Mouse (Mus musculus): ENCODE data around the gene Pbx1. TPM values are rescaled to one million over a fixed set of nuclear protein-coding genes. Genes with fewer than 3 reads are reported as not detected.
A peak's percentile ranks its signal among the peaks of the same experiment; 100 is the strongest.

Gene Pbx1
- total and polyA plus RNA-seq, 2 experiments, result 6.1 to 7.7 TPM

- DNase-seq (ENCODE audit: extremely low read depth, low read depth, low spot score), result no peak
- 89% methylated on average over 3 of the region's 3 CpGs for WGBS
- Histone ChIP-seq H3K79me2 (ENCODE audit: control insufficient read depth, insufficient read depth, low read length) (no peaks in the 10 kb centered on the region), H3K9ac (ENCODE audit: low read depth, low read length) (no peak overlapping the region), H3K4me1 (ENCODE audit: control insufficient read depth, insufficient read depth, low read length) (no peaks in the 10 kb centered on the region), H3K4me3 (ENCODE audit: insufficient read depth, low read depth, low read length) (no peak overlapping the region), H3K27me3 (ENCODE audit: control insufficient read depth, insufficient read depth, low read length) (no peaks in the 10 kb centered on the region), H3K36me3 (ENCODE audit: control insufficient read depth, insufficient read depth, low read length) (no peaks in the 10 kb centered on the region), H3K27ac (replicated peaks; ENCODE audit: insufficient read depth, low read depth, low read length) (no peak overlapping the region)
- TF ChIP-seq POLR2A (IDR thresholded peaks at IDR 0.05; ENCODE audit: extremely low read depth, insufficient read depth, low read length) (no peak), CTCF (IDR thresholded peaks at IDR 0.05; ENCODE audit: low read depth, low read length) (no peak)
These were observed 103.8 kb downstream of the Pbx1 start for GRCm38 (mm10) chr1:168328236-168328605.

GRCm38 (mm10) chr1:168327405-168328235 lies 104.5 kb downstream of the Pbx1 start:
- no peak for DNase-seq (ENCODE audit: extremely low read depth, low read depth, low spot score)
- Histone ChIP-seq H3K27me3 (ENCODE audit: control insufficient read depth, insufficient read depth, low read length) (no peaks in the 10 kb centered on the region), H3K9ac (ENCODE audit: low read depth, low read length) (no peak overlapping the region), H3K36me3 (ENCODE audit: control insufficient read depth, insufficient read depth, low read length) (no peaks in the 10 kb centered on the region), H3K4me3 (ENCODE audit: insufficient read depth, low read depth, low read length) (no peak overlapping the region), H3K79me2 (ENCODE audit: control insufficient read depth, insufficient read depth, low read length) (no peaks in the 10 kb centered on the region), H3K4me1 (ENCODE audit: control insufficient read depth, insufficient read depth, low read length) (no peaks in the 10 kb centered on the region), H3K27ac (replicated peaks; ENCODE audit: insufficient read depth, low read depth, low read length) (no peak overlapping the region)
- TF ChIP-seq CTCF (IDR thresholded peaks at IDR 0.05; ENCODE audit: low read depth, low read length), result no peak
- TF ChIP-seq POLR2A (IDR thresholded peaks at IDR 0.05; ENCODE audit: extremely low read depth, insufficient read depth, low read length), result no peak
- WGBS, result 94% methylated on average over 18 of the region's 18 CpGs

GRCm38 (mm10) chr1:168325786-168326185 lies 106.3 kb downstream of the Pbx1 start:
- no peaks in the 10 kb centered on the region for H3K4me1 ChIP-seq (ENCODE audit: control insufficient read depth, insufficient read depth, low read length)
- no peaks in the 10 kb centered on the region for H3K79me2 ChIP-seq (ENCODE audit: control insufficient read depth, insufficient read depth, low read length)
- TF ChIP-seq POLR2A (IDR thresholded peaks at IDR 0.05; ENCODE audit: extremely low read depth, insufficient read depth, low read length) (no peak), CTCF (IDR thresholded peaks at IDR 0.05; ENCODE audit: low read depth, low read length) (no peak)
- H3K36me3 ChIP-seq (ENCODE audit: control insufficient read depth, insufficient read depth, low read length), result no peaks in the 10 kb centered on the region
- no peak overlapping the region for H3K27ac ChIP-seq (replicated peaks; ENCODE audit: insufficient read depth, low read depth, low read length)
- H3K27me3 ChIP-seq (ENCODE audit: control insufficient read depth, insufficient read depth, low read length), result no peaks in the 10 kb centered on the region
- H3K9ac ChIP-seq (ENCODE audit: low read depth, low read length), result no peak overlapping the region
- H3K4me3 ChIP-seq (ENCODE audit: insufficient read depth, low read depth, low read length), result no peak overlapping the region
- 93% methylated on average over 4 of the region's 4 CpGs for WGBS
- no peak for DNase-seq (ENCODE audit: extremely low read depth, low read depth, low spot score)

GRCm38 (mm10) chr1:168324306-168325085 lies 107.6 kb downstream of the Pbx1 start:
- Histone ChIP-seq H3K27ac (replicated peaks; ENCODE audit: insufficient read depth, low read depth, low read length) (no peak overlapping the region), H3K36me3 (ENCODE audit: control insufficient read depth, insufficient read depth, low read length) (no peaks in the 10 kb centered on the region), H3K9ac (ENCODE audit: low read depth, low read length) (no peak overlapping the region), H3K79me2 (ENCODE audit: control insufficient read depth, insufficient read depth, low read length) (no peaks in the 10 kb centered on the region), H3K27me3 (ENCODE audit: control insufficient read depth, insufficient read depth, low read length) (no peaks in the 10 kb centered on the region), H3K4me3 (ENCODE audit: insufficient read depth, low read depth, low read length) (no peak overlapping the region), H3K4me1 (ENCODE audit: control insufficient read depth, insufficient read depth, low read length) (no peaks in the 10 kb centered on the region)
- no peak for TF ChIP-seq POLR2A (IDR thresholded peaks at IDR 0.05; ENCODE audit: extremely low read depth, insufficient read depth, low read length)
- TF ChIP-seq CTCF (IDR thresholded peaks at IDR 0.05; ENCODE audit: low read depth, low read length), result no peak
- peak; percentile 16 for DNase-seq (ENCODE audit: extremely low read depth, low read depth, low spot score)
- 55% methylated on average over 7 of the region's 7 CpGs for WGBS

- H3K36me3 ChIP-seq (ENCODE audit: control insufficient read depth, insufficient read depth, low read length), result no peaks in the 10 kb centered on the region
- no peak overlapping the region for H3K9ac ChIP-seq (ENCODE audit: low read depth, low read length)
- 83% methylated on average over 12 of the region's 12 CpGs for WGBS
- no peak overlapping the region for H3K27ac ChIP-seq (replicated peaks; ENCODE audit: insufficient read depth, low read depth, low read length)
- no peaks in the 10 kb centered on the region for H3K4me1 ChIP-seq (ENCODE audit: control insufficient read depth, insufficient read depth, low read length)
- H3K27me3 ChIP-seq (ENCODE audit: control insufficient read depth, insufficient read depth, low read length), result no peaks in the 10 kb centered on the region
- TF ChIP-seq CTCF (IDR thresholded peaks at IDR 0.05; ENCODE audit: low read depth, low read length) (no peak), POLR2A (IDR thresholded peaks at IDR 0.05; ENCODE audit: extremely low read depth, insufficient read depth, low read length) (no peak)
- H3K4me3 ChIP-seq (ENCODE audit: insufficient read depth, low read depth, low read length), result no peak overlapping the region
- DNase-seq (ENCODE audit: extremely low read depth, low read depth, low spot score), result no peak
- H3K79me2 ChIP-seq (ENCODE audit: control insufficient read depth, insufficient read depth, low read length), result no peaks in the 10 kb centered on the region
These were observed 108.5 kb downstream of the Pbx1 start for GRCm38 (mm10) chr1:168323436-168324108.
